Mouse (Mus musculus): ENCODE data around the gene Fam24a. TPM values are rescaled to one million over a fixed set of nuclear protein-coding genes. Genes with fewer than 3 reads are reported as not detected.
A peak's percentile ranks its signal among the peaks of the same experiment; 100 is the strongest.

Gene Fam24a
- not detected in 2 replicates for total RNA-seq (2021)
- long read RNA-seq, experiment 1, result 0 reads
- long read RNA-seq, experiment 2, result 0 reads

DNA sequence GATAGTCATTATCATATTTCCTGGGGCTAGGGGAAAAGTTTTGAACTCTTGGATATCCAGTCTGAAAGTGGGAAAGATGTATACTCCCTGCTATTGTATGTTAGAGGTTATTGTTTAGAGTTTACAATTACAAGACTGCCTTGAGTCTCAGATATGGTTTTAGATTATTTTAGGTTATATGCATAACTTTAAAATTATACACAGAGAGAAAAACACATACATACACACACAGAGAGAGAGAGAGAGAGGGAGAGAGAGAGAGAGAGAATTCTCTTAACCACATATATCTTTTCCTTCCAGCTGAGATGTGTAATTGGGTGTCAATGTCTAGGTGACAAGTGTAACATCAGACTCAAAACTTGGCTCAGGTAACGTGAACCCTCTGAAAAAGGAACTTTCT is at the start of gene Fam24a:
Fam24a (plus strand) TSS at position 301 of the 400 bp plus-strand sequence.
- no peak for DNase-seq

DNA sequence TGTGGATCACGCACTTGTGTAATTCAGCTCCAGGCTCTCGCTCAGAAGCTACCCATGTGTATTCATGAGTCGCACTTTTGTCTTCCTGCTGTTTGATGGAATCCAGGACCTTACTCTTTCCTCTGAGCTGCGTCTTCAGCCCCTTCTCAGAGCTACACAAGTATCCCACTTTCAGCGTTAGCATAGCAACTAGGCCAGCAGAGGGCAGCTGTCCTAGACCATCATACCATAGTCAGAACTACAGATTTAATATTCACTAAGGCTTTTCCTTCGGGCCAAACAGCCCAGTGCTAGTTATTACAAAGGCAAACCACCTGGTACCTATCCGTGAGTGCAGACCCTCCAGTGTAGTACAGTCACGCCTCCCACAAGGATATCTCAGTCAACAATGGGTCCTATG is 36.5 kb upstream of the Fam24a start:
- no peak for DNase-seq

GRCm38 (mm10) chr7:131303340-131303739 is 30.3 kb upstream of the Fam24a start:
- DNase-seq, result no peak

DNA sequence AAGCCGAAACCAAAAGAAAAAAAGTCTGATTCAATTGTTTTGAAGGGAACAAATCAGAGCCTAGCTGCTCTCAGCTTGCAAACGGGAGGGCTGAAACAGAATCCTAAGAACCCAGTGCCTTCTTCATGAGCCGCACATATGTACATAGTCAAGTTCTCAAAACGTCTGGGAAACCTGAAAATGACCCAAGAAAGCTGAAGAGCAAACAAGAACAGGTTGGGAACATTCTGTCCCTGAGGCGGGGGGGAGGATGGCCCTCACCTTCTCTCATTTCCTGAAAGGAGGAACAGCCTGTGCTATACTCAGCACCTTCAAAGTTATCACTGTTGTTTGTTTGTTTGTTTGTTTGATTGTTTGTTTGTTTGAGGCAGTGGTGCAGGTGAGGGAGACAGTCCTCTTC is 26.9 kb upstream of the Fam24a start:
- DNase-seq, result no peak

- no peak for DNase-seq
Observed at GRCm38 (mm10) chr7:131314493-131314892, 19.2 kb upstream of the Fam24a start.

DNA sequence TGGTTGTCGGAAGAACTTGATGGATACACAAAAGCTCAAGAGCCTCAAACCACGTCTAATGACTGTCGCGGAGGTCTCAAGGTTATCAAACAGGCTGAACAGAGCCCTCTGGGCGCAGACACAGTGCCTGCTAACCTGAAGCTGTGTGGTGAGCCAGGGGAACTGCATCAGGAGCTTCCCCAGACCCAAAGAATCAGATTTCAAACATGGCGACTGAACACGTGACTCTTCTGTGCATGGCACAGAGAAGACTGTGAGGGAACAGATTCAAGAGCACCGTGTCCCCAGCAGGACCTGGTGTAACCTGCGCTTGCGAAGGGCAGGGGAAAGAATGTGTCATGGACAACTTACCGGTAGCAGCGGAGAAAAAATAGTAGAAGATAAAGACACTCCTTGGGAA is 16.1 kb upstream of the Fam24a start:
- DNase-seq, result no peak

- DNase-seq, result no peak
Observed at GRCm38 (mm10) chr7:131318340-131318739, 15.3 kb upstream of the Fam24a start.

GRCm38 (mm10) chr7:131322192-131322591 is 11.5 kb upstream of the Fam24a start, which contains the start of gene Cuzd1:
Gene Cuzd1, minus strand, starts transcription at chr7:131322292.
- DNase-seq, result peak; percentile 42

- no peak for DNase-seq
Observed at GRCm38 (mm10) chr7:131327054-131327453, 6.6 kb upstream of the Fam24a start.

GRCm38 (mm10) chr7:131329416-131329815 is 4.2 kb upstream of the Fam24a start, which contains the start of gene Fam24b:
Gene Fam24b, minus strand, starts transcription at chr7:131329516.
- no peak for DNase-seq

- DNase-seq, result no peak
Observed at GRCm38 (mm10) chr7:131331688-131332087, 2.0 kb upstream of the Fam24a start.

DNA sequence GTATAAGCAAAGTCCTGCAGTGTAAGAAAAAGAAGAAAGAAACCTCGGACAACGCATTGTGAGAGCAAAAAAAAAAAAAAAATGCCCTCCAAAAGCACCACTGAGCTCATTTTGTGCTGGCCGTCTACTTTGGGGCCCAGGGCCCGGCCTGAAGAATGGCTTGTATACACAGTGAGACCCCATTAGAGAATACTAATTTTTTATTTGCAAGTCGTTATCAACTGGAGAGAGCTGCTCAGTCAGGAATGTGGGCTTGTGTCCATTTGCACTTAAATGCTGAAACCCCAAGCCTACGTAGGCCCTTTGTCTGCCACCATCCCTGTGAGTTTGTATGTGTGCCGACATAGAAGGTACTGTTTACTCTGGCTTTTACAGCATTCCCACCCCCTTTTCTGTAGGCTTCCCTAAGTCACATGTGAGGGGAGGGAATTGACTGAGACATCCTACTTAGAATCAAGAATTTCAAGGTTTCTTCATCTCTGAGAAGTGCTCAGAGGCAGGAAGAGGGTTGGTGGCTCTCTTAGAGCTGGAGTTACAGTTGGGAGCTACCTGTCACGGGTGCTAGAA is 3.9 kb downstream of the Fam24a start:
- no peak for DNase-seq

DNA sequence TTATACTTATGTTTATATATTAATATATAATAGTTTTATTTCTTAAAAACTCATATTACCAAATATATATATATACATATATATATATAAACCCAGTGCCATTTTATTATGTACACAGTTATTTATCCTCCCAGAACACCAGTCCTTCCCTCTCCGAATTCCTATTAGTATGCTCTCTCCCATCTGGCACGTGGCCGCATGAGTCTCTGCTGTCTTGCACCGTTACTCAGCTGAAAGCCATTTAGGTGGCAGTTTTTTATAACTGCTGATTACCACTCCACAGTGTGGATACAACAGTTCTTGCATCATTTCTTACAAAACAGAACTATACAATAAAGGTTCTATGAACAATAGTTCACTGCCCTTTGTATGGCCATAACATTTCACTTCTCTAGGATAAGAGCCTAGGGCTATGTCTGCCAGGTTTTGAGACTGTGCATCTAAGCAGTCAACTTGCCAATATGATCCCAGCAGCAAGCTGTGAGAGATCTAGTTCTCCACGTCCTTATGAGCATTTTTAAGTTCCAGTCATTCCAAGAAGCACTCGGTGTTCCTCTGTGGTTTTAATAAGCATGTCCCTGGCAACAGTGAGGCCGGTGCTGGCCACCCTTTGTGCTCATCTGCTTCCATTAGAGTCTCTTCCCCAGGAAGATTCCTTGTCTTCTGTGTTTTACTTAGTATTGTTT is 12.3 kb downstream of the Fam24a start:
- no peak for DNase-seq

- DNase-seq, result no peak
Observed at GRCm38 (mm10) chr7:131356105-131356504, 22.4 kb downstream of the Fam24a start.

DNA sequence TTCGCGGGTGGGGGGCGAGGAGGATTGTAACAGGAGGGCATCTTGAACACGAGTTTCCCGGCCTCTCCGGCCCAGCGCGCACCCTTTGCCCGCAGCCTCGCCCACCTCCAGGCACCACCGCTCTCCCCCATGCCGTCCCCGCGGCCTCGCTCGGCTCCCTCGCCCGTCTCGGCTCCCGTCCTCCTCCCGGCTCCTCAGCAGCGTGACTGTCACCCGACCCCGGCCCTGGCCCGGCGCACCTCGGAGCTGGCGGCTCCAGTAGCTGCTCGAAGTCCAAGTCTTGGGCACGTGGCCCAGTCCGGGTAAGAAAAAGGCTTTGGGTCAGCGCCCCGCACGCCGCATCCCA is 28.6 kb downstream of the Fam24a start:
- DNase-seq, result no peak

DNA sequence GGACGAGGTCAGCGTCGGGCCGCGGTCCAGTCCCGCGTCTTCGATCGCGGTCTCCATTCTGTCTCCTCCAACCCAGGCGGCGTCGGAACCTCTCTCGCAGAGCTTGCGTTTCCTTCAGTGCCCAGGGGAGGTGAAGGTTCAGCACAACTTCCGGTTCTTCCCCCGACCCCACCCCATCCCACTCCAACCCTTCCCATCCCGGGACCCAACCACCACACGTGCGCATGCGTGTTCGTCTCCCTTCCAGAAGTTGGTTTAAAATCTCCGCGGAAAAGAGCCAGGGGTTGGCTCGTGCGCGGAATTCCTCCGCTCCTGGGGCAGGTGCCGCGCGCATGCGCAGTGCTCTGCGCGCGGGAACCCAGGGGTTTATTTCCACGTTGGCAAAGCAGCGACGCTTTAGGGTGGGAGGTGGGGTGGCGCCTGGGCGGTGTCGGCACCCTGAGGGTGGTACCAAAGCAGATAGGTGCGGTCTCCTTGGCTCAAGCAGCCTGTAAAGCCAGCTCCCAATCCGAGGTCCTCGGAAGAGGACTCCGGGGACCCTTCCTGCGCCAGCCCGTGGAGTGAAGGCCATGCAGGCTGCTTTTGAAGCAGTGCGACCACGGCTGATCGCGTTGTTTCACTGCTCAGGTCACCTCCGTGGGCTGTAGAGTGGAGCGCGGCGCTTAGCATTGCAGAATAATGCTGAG is 29.1 kb downstream of the Fam24a start, which contains the start of gene 2310057M21Rik:
2310057M21Rik (minus strand) TSS at position 145 of the 686 bp plus-strand sequence.
- peak; percentile 98 for DNase-seq

DNA sequence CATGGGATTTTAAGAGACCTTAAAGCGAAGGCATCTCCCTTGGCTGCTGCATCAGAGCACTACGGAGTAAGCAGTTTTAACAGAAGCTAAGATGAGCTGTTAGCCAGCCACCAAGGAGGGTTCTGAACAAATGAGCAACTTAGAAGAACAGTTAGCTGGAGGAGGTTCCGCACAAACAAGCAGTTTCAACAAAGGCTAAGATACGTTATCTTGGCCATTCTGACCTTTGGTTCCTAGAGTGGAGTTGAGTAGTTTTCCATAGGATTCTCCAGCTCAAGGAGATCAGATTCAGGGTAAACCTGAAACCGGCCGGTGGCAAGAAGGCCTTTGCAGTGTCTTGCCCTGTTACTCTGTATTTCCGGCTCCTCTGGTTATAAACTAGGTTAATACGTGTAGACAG is 30.5 kb downstream of the Fam24a start:
- no peak for DNase-seq

GRCm38 (mm10) chr7:131370648-131371469 is 37.2 kb downstream of the Fam24a start, which contains the start of gene Pstk:
Gene Pstk, plus strand, starts transcription at chr7:131371141.
- peak; percentile 93 for DNase-seq

DNA sequence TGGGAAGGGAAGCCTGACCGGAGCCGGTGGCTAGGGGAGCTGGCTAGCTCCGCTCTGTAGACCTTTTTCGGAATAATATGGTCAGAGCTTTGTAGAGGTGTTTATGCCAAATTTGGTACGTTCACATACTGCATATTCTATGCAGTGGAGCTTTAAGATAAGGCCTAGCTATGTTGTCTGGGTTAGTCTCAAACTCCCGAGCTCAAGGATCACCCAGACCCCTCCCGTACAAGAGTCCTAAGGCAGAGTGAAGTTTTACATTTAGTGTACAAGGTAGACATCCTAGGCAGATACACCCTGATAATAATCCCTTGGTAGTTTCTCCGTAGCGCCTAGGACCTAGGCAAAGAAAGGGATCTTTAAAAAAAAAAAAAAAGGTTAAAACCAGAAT is 37.8 kb downstream of the Fam24a start:
- no peak for DNase-seq

DNA sequence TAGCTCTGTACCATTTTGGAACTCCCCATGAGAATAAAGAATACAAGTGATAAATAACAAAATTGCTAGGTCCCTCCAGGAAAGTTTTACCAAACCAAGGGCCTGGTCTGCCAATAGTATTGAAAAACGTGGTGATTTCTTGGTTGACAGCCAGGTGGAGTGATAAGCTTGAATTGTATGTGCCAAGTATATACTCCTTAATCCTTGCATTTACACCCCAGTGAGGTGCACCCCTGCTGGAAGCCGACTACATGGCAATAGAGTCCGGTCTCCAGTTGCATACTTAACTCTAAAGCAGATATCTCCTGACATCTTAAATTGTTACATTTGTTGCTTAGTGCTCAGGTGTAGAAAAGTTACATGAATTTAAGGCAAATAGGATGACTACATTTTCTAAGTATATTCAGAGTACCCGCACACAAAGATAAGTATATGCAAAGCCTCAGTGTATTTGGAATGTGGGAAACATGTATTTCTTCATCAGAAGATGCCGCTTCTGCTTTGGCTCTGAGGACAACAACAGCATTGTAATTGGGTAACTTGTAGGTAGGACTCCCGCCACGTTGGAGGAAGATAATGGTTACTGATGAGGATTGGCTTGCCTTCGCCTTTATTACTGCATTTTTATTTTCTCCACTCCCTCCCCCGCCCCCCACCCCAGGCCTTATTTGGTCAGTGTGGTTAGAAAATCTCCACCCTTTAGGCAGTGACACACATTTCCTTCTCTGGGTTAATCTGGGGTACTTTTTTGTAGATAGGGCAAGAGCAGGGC is 38.4 kb downstream of the Fam24a start:
- no peak for DNase-seq

All from adrenal gland, postnatal 14 days (tissue).